Mouse (Mus musculus) thymus, postnatal 36 days (tissue): ENCODE data around the gene Phactr1.

Experiments used
- DNase-seq, 2 experiments: peaks; one replicate each; pipeline ENCODE4 v3.0.0; 2022; ENCODE audit warnings: mixed read lengths in 2 of 2

Phactr1 gene

DNA sequence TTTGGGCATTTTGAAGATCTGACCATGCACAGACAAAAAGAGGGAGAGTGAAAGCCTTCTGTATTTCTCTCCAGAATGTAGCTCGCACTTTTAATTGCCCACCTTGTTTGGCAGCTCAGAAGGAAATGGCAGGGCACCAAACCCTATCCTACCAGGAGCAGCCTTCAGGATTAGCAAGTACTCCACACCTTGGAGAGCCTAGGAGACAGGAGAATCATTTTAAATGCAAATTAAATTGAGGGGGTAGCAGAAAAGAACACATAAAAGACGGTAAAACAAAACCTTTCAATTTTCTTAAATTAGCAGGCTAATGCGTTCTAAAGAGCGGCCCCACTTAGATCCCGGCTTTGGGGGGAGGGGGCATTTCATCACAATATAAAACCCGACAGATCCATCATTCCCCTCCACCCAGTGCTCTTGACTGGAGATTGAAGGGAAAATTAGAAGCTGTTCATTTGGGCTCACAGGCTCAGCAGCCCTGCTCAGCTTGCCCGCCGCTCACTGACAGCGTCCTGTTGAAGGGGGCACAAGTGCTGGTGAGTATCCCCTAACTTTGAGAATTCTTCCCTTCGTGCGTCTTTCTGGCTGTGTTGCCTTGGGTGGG lies at the start of gene Phactr1:
Gene Phactr1 (plus strand): TSS at position 233 of the 604 bp plus-strand sequence.
- DNase-seq: no peak

- DNase-seq: no peak
These were observed 45.5 kb upstream of the Phactr1 start for GRCm38 (mm10) chr13:42634908-42635307.

DNA sequence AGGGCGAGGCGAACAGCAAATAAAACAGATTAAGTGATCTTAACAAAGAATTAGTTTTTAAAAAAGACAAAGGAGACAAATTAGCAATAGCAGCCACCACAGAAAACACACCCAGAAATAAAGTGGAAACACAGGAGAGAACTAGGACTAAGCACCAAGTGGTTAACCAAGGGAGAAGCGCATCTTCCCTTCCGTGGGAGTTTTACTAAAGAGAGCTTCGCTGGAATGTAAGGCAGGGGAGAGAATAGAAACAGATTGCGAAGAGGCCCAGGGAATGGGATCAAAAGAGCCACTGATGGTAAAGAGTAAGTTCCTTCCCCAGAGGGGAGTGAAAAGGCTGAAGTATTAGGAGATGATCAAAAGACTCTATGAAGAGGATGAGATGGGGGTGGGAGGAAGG lies 30.2 kb upstream of the Phactr1 start:
- no peak for DNase-seq

GRCm38 (mm10) chr13:42656643-42657315 lies 23.6 kb upstream of the Phactr1 start:
- no peak for DNase-seq

- DNase-seq: no peak
These were observed 8.7 kb upstream of the Phactr1 start for GRCm38 (mm10) chr13:42671651-42672290.

GRCm38 (mm10) chr13:42681299-42681698 lies 876 bp downstream of the Phactr1 start:
- DNase-seq: no peak

DNA sequence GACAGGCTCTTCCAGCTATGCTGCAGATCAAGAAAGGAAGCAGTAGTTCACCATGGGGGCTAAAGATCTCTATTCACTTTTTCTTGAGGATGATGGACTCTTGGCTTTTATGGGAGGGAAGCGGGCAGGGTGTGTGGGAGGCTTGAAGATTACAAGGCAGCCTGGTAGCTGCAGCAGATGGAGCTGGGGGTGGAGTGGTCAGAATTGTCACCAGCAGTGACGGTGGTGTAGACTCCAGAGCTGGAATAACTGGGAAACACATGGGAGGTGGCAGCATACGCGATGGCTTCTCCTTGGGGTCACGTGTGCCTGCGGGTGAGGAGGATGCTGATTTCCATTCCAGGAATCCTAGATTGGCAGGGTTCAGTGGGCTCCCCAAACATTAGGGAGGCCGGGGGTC lies 3.8 kb downstream of the Phactr1 start:
- DNase-seq: no peak

DNA sequence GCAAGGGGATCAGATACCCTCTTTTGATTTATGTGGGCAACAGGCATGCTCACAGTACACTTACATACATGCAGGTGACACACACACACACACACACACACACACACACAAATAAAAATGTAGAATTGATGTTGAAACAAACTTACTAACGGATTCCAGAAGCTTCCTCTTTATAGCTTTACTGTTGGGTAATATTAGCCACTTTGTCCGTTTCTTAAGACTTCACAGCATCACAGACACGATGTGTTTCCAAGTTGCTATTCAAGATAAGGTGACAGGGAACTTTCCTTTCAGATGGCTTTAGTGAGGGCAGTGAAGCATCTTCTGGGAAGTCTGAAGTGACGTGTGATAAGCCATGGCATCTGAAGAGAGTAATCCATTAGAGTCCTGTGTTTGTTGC lies 11.8 kb downstream of the Phactr1 start:
- no peak for DNase-seq

DNA sequence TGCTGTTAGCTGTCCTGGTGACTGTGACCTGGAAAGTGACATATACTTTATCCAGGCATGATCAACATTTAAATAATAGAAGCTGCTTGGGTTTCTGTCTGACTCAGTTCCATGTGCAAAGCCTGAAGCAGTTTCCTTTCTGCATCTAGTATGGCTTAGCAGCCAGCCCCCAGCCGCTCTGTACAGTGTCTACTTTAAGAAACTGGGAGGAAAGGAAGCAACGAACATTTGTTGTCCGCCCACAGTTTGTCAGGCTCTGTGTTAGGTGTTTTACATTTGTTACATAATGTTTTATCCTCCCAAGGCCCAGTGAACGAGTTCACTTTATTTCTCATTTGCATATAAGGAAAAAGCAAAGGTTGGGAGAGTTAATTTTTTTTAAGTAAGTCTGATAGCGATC lies 16.2 kb downstream of the Phactr1 start:
- no peak for DNase-seq

DNA sequence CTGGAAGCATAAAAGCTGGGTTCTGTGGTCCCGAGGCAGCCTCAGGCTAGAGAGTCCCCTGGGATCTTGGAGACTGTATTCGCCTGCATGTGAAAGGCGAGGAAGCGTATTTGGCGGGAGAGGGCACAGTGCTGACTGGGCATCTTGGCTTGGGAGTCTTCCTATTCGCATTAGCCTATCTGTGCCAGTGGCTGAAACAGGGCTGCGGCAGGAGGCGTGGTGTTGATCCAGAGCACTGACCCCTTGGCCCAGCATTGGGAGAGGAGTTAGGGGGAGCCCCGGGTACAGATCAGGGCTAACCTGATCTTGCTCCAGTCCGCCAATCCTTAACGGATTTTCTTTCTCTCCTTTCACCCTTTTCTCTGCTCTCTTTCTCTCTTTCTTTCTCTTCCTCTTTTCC lies 28.7 kb downstream of the Phactr1 start:
- no peak for DNase-seq

DNA sequence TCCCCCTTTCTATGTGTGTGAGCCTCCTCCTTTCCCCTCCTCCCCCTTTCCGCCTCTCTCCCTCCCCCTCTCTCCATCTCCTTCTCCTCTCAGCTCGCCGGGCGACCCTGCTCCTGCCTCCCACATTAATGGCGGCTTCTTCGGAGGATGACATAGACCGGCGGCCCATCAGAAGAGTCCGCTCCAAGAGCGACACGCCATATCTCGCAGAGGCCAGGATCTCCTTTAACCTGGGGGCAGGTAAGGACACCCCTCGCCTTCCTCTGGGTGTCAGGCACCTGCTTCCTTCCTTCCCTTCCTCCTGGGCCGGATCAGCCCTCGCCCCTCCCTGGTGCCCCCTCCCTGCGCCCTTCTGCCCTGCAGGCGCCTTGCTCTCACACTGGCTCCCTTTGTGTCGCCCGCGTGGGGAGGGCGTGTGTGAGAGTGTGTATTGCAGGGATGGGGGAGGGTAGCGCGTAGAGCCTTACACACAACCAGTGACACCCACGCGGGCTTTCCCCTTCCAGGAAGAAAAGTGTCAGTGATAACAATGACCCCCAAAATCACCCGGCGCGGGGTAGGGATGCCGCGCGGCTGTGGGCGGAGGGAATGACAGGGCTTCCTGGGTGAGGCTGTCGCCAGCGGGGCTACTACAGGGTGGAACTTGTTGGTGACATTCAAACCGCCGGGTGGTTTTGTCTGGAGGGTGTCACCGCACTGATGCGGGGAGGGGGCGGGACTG lies 29.3 kb downstream of the Phactr1 start:
- no peak for DNase-seq

GRCm38 (mm10) chr13:42711510-42711909 lies 31.1 kb downstream of the Phactr1 start:
- DNase-seq: no peak

GRCm38 (mm10) chr13:42719401-42719800 lies 39.0 kb downstream of the Phactr1 start:
- no peak for DNase-seq

- no peak for DNase-seq
These were observed 39.7 kb downstream of the Phactr1 start for GRCm38 (mm10) chr13:42720135-42720534.

DNA sequence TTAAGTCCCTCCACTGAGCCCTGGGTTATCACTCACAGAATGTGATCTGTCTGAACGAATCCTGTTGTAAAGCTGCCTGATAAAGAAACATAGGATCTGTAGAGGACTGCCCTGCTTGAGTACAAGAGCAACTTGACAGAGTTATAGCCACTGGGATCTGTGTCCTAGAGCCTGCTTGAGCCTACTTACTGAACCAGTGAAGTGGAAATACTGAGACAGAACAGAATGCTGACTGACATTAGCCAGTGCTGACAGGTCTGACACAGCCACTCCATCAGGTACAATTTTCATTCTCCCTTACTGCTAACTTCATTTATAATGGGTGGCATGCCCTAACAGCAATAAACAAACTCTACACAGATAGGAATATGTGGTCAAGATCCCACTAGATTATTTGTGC lies 40.2 kb downstream of the Phactr1 start:
- no peak for DNase-seq

GRCm38 (mm10) chr13:42724011-42724410 lies 43.6 kb downstream of the Phactr1 start:
- no peak for DNase-seq

DNA sequence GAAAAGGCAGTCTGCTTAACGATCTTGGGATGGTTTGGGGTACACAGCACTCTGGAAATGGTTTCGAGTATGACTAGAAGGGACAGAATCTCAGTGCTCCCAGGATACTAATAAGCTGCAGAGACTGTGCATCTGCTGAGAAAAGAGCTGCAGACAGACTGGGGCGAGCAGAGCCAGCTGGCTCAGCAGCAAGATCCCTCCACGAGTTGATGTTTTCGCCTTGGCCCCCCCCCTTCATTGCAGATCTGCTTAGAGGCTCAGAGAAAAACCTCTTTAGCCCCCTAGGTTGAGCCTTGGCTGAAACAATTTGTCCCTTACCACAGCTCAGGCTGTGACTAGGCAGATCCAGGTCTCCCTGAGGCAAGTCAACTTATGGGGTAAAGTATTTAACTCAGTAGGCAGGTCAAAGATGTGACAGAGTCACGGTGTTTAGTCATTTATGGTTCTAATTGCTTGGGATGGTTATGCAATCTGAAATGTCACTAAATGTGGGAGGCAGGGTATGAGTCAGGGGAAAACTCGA lies 45.3 kb downstream of the Phactr1 start:
- no peak for DNase-seq

DNA sequence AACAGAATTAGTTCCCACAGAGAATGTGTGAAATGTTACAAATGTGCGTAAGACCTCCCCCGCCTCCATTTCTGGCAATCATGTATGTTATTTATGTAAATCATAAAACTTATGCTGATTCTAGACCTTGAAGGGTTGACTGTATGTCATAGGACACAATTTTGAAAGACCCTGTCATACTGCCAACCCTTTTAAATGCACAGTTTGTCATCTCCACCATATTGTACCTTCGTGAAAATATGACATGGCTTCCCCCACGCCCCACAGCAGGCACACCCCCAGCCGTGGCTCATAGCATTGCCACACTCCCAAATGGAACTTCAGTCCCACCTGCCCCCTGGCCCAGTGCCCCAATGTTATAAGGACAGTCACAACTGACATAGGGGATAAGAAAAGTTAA lies 57.1 kb downstream of the Phactr1 start:
- no peak for DNase-seq

DNA sequence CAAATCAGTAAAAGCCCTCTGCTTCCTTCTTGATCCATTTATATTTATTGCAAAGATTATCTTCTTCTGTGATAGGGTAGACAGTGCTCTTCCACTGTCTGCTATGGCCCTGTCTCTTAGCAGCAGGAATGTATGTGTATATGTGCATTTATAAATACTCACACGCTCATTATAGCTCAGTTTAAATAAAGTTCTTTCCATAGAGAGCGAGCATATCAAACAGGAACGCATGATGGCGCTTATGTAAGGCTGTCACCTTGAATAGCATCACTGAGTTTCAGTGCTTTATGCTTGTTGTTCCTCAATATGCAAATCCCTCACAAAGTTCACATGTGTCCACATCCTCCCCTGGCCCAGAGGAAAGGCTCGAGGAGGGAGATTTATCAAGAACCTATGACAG lies 57.7 kb downstream of the Phactr1 start:
- DNase-seq: no peak

GRCm38 (mm10) chr13:42742226-42742625 lies 61.8 kb downstream of the Phactr1 start:
- DNase-seq: no peak

- DNase-seq: no peak
These were observed 64.0 kb downstream of the Phactr1 start for GRCm38 (mm10) chr13:42744467-42744866.

- no peak for DNase-seq
These were observed 77.4 kb downstream of the Phactr1 start for GRCm38 (mm10) chr13:42757654-42758400.

DNA sequence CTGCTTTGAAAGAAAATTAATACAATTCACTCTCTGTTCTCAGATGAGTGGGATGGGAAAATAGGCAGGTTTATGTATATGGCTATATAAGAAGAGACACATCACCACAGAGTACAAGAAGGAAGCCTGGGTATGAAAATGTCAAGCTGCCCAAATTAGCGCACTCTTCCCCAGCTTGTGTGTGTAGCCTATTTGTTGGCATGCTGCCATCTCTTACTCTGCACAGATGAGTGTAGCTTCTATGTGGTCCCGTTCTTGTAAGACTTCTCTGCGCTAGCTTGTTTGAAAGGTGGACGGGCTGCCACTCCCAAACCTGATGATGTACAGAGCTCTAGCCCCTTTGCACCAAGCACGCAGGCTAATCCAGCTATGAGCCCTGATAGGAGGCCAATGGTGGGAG lies 78.7 kb downstream of the Phactr1 start:
- DNase-seq: no peak
